Mouse (Mus musculus) layer of hippocampus, adult 9-11 months (tissue): Measurements from ENCODE around the gene Zfyve26.
"Not testable (repeated sequence)": the region's sequence is repeated elsewhere in the genome, so short reads cannot be mapped to it uniquely, and the experiment has no call there.

Experiments
- DNase-seq: peaks from one replicate; pipeline ENCODE4 v3.0.0; 2022

Gene Zfyve26

DNA sequence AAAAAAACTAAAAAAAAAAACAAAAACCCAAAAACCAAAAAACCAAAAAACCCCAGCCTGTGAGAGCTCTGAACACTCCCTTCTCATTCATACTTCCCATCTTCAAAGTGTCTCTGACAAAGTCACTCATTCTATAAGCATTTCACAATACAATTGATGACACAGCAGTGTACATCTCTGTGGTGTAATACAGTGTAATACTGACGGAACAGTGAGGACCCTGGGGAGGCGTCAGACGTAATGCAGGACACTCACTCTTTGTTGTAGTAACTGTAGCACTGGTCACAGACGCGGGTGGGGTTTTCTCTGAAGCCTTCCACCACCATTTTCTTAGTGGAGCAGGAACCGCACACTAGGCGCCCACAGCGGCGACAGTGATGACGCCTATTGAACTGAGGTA lies 41.1 kb downstream of the Zfyve26 start:
- DNase-seq = no peak

DNA sequence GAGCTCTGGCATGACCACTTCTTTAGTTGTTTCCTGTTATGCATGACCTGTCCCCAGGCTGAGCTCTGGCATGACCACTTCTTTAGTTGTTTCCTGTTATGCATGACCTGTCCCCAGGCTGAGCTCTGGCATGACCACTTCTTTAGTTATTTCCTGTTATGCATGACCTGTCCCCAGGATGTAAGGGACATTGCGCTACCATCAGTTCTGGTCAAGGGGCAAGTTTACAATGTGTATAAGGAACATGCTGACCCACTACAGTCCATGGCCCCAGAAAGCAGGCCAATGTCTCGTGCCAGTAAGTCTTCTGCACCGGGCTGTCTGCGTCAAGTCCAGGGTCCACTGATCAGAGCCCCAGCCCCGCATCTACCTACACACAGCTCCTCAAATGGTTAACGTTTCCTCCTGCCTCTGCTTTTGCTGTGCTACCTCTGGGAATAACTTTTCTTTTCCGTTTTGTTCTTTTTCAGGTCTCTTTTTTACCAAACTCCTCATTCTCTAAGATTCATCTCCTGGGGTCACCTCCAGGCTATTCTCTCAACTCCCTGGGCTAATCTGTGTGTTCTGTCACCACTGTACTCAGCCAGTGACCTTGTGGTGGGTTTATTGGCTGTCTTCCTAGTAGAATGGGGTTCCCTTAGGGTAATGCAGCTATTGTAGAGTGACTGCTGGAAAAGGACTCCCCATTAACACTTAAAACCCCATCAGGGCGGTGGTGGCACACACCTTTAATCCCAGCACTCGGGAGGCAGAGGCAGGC lies 42.6 kb downstream of the Zfyve26 start:
- no peak for DNase-seq

DNA sequence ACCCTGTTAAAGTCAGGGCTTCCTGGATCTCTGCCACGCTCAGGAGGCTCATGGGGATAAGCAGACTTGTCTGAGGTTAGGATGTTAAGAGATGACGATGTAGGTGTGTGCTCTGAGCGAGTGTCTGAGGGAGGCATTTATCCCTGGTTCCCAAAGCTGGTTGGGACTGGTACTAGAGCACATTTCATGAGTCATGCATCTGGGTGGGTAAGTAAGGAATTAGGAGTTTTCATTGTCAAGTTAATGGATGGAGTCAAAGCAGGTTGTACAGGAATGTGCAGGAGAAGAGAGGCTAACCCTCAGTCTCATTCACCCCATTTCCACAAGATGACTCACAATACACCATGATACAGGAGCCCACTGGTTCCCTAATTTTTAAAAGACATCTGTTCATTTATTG lies 48.0 kb downstream of the Zfyve26 start:
- no peak for DNase-seq

DNA sequence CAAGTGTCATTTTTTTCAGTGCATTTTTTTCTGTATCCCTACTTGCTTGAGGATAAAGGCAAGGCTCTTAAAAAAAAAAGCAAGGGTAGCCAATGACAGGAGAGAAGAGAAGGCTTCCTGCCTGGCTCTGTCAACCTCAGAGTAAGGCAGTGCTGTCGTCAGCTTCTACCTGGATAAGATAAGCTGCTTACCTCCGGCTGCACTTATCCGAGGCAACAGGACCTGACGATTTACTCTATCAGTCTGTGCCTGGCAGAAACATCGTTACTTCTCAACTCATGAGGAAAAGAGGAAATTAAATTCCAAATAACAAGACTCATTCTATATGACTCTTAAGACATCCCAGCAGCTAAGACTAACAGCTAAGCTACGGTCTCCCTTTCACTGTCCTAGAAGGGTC lies 53.2 kb downstream of the Zfyve26 start:
- DNase-seq = no peak

DNA sequence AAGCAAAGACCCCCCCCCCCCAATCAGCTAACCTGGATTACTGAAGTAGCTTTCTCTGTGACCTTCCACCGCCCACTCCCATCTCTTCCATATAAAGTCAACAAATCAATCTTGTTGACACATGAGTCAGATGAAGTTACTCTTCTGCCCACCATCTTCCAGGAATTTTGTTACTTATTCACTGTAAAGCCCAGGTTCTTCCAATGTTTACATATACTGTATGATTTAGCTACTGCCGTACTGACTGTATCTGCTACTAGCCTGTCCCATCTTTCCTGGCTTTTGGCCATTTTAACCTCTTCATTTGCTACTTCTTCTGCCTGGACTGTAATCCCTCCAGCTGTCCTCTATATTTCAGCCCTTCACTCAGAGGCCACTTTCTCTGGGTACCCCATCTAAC lies 54.1 kb downstream of the Zfyve26 start:
- DNase-seq = no peak

DNA sequence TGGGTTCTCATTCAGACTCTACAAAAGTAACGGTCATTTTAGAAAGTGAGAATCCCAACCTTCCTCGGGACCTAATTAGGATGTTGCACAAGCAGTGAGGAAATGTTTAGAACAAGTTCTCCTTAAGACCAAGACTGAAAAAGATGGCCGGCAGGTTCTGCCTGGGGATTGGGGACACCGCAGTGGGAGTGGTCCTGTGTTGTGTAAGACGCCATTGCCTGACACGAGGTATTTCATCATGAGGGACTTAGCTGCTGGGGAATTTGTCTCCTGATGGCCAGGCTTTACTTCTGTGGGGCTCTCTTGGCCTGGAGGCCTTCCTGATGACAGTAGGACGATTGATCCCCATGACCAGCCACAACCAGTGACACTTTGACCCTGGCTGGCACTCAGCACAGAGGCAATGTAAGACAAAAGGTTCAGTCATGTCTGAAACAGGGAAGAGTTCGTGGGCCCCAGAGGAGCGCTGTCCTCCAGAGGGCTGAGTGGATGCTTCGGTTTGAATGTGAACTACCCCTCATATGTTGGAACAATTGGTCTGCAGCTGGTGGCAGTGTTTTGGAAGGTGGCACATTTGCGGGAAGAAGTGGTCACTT lies 60.5 kb downstream of the Zfyve26 start:
- DNase-seq = peak; percentile 42

DNA sequence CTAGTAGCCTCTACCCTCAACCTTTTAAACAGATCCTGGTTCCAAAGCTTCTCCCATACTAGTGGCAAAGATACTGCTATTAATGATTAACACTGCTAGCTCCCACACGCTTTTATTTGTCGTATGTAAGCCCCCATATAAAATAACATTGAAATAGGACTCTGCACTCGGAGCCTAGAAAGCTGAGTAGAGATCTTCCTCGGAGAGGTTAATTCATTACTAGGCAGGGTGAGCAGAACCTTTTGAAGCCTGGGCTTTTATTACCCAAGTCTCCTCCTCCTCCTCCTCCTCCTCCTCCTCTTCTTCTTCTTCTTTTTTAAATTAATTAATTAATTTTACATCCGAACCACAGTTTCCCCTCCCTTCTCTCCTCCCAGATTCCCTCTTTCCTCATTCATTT lies 78.6 kb downstream of the Zfyve26 start:
- DNase-seq = no peak

DNA sequence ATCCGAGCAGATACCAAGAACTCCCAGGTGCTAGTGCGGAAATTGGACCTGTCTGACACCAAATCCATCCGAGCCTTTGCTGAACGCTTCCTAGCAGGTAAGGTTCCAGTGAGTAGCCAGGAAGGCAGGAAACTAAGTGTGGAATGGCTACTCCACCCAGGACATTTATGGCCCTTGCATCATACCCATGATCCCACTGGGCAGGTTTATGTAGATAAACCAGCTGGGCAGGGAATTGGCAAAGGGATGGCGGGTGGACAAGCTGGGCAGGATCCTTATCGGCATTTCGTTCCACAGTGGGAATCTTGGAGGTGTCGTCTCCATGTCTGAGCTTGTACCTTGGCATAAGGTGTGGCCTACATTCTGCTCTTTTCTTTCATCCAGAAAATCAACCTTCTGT lies 84.7 kb downstream of the Zfyve26 start:
- DNase-seq = no peak

DNA sequence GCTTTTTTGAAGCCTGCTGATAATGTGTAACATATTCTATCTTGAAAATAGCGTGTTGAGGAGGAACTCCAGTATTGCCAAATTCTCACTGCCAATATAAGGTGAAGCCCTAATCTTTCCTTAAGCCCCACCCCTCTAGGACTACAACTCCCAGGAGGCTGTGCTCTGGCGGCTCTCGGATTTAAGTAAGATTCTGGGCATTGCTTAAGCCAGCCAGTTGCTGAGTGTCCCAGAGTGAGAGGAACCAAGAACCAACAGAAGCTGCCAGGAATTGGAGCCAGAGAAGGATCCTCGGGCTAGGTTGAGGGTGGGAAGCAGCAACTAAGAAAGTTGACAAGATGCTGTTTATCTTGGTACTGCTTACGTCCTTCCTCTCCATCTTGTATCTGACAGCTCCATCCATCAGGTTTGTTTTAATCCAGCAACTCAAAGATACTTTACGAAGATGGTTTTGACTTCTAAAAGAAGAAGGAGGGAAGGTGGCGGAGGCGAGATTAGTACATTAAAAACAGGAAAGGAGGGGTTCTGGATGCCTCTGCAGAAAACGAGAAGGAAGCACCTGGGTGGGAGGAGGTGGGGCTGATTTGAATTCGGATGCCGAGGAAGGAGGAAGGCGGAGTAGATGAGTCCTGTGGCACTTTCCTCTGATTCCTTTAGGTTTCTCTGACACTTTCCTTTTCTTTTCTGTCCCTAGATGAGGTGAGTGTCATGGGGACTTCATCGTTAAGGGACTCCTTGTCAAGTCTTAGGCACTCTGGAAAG lies 87.2 kb downstream of the Zfyve26 start, which contains the start of gene Rdh12:
Gene Rdh12, plus strand, starts transcription at position 212 of the 762 bp plus-strand sequence.
- peak; percentile 23 for DNase-seq

DNA sequence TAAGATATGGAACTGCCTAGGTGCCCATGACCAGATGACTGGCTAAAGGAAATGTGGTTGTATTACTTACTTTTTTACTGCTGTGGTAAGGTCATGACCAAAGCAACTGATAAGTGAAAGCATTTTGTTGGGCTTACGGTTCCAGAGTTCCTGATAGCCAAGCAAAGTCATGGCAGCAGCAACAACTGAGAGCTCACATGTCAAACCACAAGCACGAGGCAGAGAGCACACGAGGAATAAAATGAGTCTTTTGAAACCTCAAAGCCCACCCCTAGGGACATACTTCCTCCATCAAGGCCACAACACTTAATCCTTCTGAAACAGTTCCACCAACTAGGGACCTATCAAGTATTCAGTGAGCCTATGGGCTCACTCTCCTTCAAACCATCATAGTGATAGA lies 94.2 kb downstream of the Zfyve26 start:
- DNase-seq = no peak

DNA sequence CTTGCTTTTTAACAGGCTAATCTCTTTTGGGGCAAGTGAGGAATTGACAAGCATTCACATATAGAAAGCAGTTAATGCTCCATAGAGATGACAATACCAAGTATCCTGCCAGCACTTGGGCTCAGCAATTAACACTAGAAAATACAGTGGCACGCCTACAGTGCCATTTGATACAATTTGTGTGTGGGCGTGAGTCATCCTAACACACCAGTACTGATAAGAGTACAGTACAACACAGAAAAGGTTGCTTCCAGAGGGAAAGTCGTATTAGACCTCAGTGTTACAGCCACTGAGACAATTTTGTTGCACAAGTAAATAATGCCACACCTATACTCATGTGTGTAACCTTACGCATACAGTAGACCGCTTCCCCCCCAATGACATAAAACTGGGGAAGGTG lies 99.0 kb downstream of the Zfyve26 start:
- peak; percentile 71 for DNase-seq

DNA sequence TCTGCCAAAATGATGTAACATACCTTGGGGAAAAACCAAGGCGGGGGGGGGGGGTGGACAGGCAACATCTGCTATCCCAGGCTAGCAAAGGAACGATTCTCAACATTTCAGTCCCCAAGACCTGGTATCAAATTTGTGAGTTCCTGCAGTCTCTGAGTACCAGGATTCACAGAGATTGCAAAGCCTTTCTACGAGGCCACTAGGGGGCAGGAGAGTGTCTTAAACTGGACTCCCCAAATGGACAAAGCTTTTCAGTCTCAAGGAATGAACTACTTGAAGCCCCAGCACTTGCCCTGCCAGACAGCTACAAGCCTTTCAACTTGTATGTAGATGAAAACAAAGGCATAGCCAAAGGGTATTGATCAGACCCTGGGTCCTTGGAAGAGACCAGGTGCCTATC lies 102.7 kb downstream of the Zfyve26 start:
- peak; percentile 70 for DNase-seq

DNA sequence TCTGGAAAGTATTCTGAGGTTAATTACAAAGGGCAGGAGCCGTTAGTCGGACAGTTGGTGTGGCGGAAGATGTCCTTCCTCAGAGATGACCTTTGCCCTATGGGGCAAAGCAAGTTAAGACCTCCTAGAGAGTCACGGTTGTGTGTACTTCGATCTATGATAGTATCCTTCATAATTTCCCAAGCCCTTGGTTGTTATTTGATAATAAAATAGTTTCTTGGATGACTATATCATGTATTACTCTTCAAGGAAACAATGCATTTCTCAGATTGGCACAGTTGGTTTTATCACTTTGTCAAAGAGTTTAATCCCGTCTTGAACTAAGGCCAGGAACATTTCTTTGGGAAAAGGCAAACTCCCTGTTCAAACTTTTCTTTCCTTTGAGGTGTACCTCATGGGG lies 103.9 kb downstream of the Zfyve26 start, which contains the start of gene Rdh11:
Gene Rdh11, minus strand, starts transcription at position 101 of the 400 bp plus-strand sequence.
- no peak for DNase-seq

DNA sequence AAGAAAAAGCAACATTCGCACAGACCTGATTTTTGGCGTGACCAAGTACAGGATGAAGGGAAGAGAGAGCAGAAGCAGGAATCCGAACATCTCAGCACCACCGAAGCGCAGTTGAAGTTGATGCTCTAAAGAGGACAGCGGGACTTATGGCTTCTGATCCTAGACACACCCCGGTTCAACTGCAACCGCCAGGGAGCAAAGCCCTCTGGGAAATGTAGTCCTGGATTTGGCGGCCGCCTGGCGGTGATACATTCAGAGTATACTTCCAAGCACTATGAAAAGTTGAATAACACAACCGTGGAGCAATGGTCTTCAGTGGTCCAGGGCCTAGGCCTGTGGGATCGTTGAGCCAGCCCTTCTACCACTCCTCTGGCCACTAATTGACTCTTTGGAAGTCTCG lies 104.4 kb downstream of the Zfyve26 start:
- peak; percentile 75 for DNase-seq

DNA sequence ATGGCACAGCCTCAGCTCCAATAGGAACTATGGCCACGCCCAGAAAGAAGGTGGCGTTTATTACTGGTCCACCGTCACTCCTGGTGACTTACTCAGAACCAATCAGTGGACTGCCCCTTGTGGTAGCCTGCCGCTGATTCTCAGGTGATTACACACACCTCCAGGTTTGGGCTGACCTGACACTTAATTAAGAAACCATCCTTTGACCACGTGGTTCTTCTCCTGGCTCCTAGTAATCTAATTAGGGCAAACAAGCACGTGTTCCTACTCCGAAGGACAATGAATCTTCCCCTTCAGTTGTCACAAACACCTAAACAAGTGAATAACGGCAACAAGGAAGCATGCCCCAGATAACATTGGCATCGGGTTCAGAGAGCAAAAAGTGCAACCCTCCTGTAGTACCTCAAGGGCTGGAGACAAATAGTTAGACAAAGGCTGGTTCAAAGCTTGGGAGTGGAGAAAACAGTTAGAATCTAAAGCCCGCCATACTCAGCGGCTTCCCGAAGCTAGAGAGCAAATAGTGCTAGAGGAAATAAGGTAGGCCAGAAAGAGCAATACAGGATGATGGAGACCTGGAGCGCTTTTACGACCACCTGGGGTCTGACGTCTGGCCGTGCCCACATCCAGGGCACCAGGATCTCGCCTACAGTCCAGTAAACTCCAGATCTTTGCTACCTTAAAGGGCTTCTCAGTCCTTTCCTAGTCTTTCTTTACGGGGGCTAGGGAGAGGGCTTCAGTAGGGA lies 105.0 kb downstream of the Zfyve26 start:
- peak; percentile 77 for DNase-seq

DNA sequence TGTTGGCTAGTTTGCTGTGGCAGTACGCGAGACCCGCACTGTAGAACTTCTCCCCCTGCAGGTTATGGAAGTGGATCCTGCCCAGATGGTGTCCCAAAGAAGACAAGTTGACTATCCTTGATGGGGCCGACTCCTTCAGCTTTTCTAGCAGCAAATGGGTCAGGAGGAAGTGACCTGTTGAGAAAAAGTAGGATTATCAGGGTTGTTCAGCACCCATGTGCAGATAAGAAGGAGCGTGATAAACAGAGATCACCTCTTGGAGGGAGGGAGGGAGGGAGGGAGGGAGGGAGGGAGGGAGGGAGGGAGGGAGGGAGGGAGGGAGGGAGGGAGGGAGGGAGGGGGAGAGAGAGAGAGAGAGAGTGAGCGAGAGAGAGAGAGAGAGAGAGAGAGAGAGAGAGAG lies 110.9 kb downstream of the Zfyve26 start:
- not testable (repeated sequence) for DNase-seq
